Comparison of ENCODE assay signal across 21 mouse cellular contexts in genomic region chr17:46571005-46571404, GRCm38 (mm10). TPM values are rescaled to one million over a fixed set of nuclear protein-coding genes. Genes with fewer than 3 reads are reported as not detected.
A peak's percentile ranks its signal among the peaks of the same experiment; 100 is the strongest.
DNase-seq lines count a peak whose midpoint lies in the region; ATAC-seq and TF ChIP-seq lines count a peak whose summit lies in the region.
"Had no signal": no experiment of that assay in that cellular context is flagged by ENCODE, and none has a peak within 500 bp of the region (broad histone marks: within the 10 kb centered on the region; RNA-seq: fewer than 3 reads in every experiment).

No protein-coding gene starts in this region.

- no peaks in the 10 kb centered on the region for H3K27me3 ChIP-seq in intestine, embryonic 15.5 days (replicated peaks)
- no peaks in the 10 kb centered on the region for H3K27me3 ChIP-seq in intestine, embryonic 16.5 days (replicated peaks; ENCODE audit: control insufficient read depth, insufficient read depth, low read length)
- no peaks in the 10 kb centered on the region for H3K27me3 ChIP-seq in lung, postnatal 0 days (replicated peaks; ENCODE audit: insufficient read depth, low read length)
- H3K27me3 ChIP-seq in stomach, embryonic 16.5 days (ENCODE audit: control insufficient read depth, insufficient read depth, low read length), result no peaks in the 10 kb centered on the region
- H3K27me3 ChIP-seq: hindbrain, embryonic 13.5 days; midbrain, embryonic 12.5 days had no signal

- peak overlapping the region; percentile 43 for H3K27ac ChIP-seq in gastrocnemius, adult 2 months
- 0 out of 2 replicates have a peak overlapping the region, but pooled peaks have one; percentile 32 for H3K27ac ChIP-seq in intestine, embryonic 15.5 days
- H3K27ac ChIP-seq in intestine, embryonic 16.5 days (ENCODE audit: low read length), result no peak overlapping the region
- H3K27ac ChIP-seq in lung, postnatal 0 days (ENCODE audit: low read length), result 0 out of 2 replicates have a peak overlapping the region, but pooled peaks have one; percentile 16
- H3K27ac ChIP-seq in stomach, embryonic 16.5 days (ENCODE audit: low read length), result peak overlapping the region; percentile 68
- H3K27ac ChIP-seq: left cerebral cortex, adult 2 months; midbrain, embryonic 12.5 days had no signal

- intact Hi-C loops in gastrocnemius, adult 2 months (cut with DNase I), result no loop called here

- ATAC-seq in intestine, embryonic 15.5 days, result no peak
- ATAC-seq in intestine, embryonic 16.5 days, result no peak
- ATAC-seq in lung, postnatal 0 days, result peak; percentile 41
- no peak for ATAC-seq in stomach, embryonic 16.5 days (ENCODE audit: insufficient read depth, low FRiP score)
- no peak for ATAC-seq in frontal cortex, adult (ENCODE audit: low TSS enrichment)
- ATAC-seq: forebrain, embryonic 16.5 days; inflammation-experienced regulatory T-cells, adult 6 months had no signal

- no peak overlapping the region for H3K9ac ChIP-seq in intestine, embryonic 15.5 days
- H3K9ac ChIP-seq in intestine, embryonic 16.5 days (ENCODE audit: low read depth, low read length), result no peak overlapping the region
- H3K9ac ChIP-seq in lung, postnatal 0 days (replicated peaks; ENCODE audit: low read depth), result no peak overlapping the region
- no peak overlapping the region for H3K9ac ChIP-seq in stomach, embryonic 16.5 days (ENCODE audit: low read length)
- H3K9ac ChIP-seq: hindbrain, embryonic 13.5 days; midbrain, embryonic 12.5 days had no signal

- DNase-seq in gastrocnemius, adult 2 months, result no peak
- DNase-seq in gastrocnemius, postnatal 10 days, result no peak
- DNase-seq in lung, postnatal 0 days (ENCODE audit: low spot score), result no peak
- DNase-seq in lung, postnatal 10 days, result no peak
- DNase-seq: cerebellum, adult 18-20 months; kidney, postnatal 25 days; layer of hippocampus, adult 9-11 months; left cerebral cortex, postnatal 4 days; liver; retina, postnatal 1 day; thymus, postnatal 4 days had no signal

- H3K9me3 ChIP-seq in intestine, embryonic 15.5 days, result no peaks in the 10 kb centered on the region
- no peaks in the 10 kb centered on the region for H3K9me3 ChIP-seq in intestine, embryonic 16.5 days (ENCODE audit: control insufficient read depth, low read length)
- H3K9me3 ChIP-seq in lung, postnatal 0 days (ENCODE audit: low read length), result no peaks in the 10 kb centered on the region
- no peaks in the 10 kb centered on the region for H3K9me3 ChIP-seq in stomach, embryonic 16.5 days (replicated peaks; ENCODE audit: control insufficient read depth, low read length)
- H3K9me3 ChIP-seq: hindbrain, embryonic 13.5 days; midbrain, embryonic 12.5 days had no signal

- no peak for TF ChIP-seq CTCF in gastrocnemius, adult 2 months (IDR thresholded peaks at IDR 0.05)
- no peak for TF ChIP-seq CTCF in lung, postnatal 0 days (IDR thresholded peaks at IDR 0.05)

- H3K36me3 ChIP-seq in intestine, embryonic 15.5 days, result peaks cover 46% of the 10 kb centered on the region
- peaks cover 17% of the 10 kb centered on the region for H3K36me3 ChIP-seq in intestine, embryonic 16.5 days (ENCODE audit: control insufficient read depth, insufficient read depth, low read length)
- H3K36me3 ChIP-seq in lung, postnatal 0 days (ENCODE audit: insufficient read depth, low read length), result peaks cover 40% of the 10 kb centered on the region
- peaks cover 23% of the 10 kb centered on the region; the same call in 1 of the 2 replicates for H3K36me3 ChIP-seq in stomach, embryonic 16.5 days (ENCODE audit: control insufficient read depth, insufficient read depth, low read length)

- H3K4me2 ChIP-seq in intestine, embryonic 15.5 days (replicated peaks), result no peak overlapping the region
- no peak overlapping the region for H3K4me2 ChIP-seq in intestine, embryonic 16.5 days (ENCODE audit: low read depth, low read length)
- no peak overlapping the region for H3K4me2 ChIP-seq in lung, postnatal 0 days (replicated peaks; ENCODE audit: low read depth, low read length)
- no peak overlapping the region for H3K4me2 ChIP-seq in stomach, embryonic 16.5 days (ENCODE audit: low read depth, low read length)
- H3K4me2 ChIP-seq: hindbrain, embryonic 13.5 days; midbrain, embryonic 12.5 days had no signal

- no peaks in the 10 kb centered on the region for H3K4me1 ChIP-seq in intestine, embryonic 15.5 days (replicated peaks)
- H3K4me1 ChIP-seq in intestine, embryonic 16.5 days (ENCODE audit: control insufficient read depth, insufficient read depth, low read length), result no peaks in the 10 kb centered on the region
- no peaks in the 10 kb centered on the region for H3K4me1 ChIP-seq in lung, postnatal 0 days (ENCODE audit: insufficient read depth, low read depth, low read length)
- no peaks in the 10 kb centered on the region for H3K4me1 ChIP-seq in stomach, embryonic 16.5 days (ENCODE audit: control insufficient read depth, insufficient read depth, low read length)
- H3K4me1 ChIP-seq: hindbrain, embryonic 13.5 days; midbrain, embryonic 12.5 days had no signal

- peak overlapping the region; percentile 9; the same call in 1 of the 2 replicates for H3K4me3 ChIP-seq in gastrocnemius, adult 2 months
- H3K4me3 ChIP-seq in intestine, embryonic 15.5 days (replicated peaks), result no peak overlapping the region
- no peak overlapping the region for H3K4me3 ChIP-seq in intestine, embryonic 16.5 days (ENCODE audit: low read length)
- no peak overlapping the region for H3K4me3 ChIP-seq in lung, postnatal 0 days (ENCODE audit: low read depth, low read length)
- H3K4me3 ChIP-seq in stomach, embryonic 16.5 days (replicated peaks; ENCODE audit: low read length), result no peak overlapping the region
- H3K4me3 ChIP-seq: hindbrain, embryonic 13.5 days; left cerebral cortex, adult 2 months; midbrain, embryonic 12.5 days had no signal

- TF ChIP-seq EP300 in lung, postnatal 0 days (IDR thresholded peaks at IDR 0.05), result no peak

- WGBS in intestine, embryonic 15.5 days, result 84% methylated on average over 11 of the region's 11 CpGs
- WGBS in intestine, embryonic 16.5 days, result 84% methylated on average over 11 of the region's 11 CpGs
- WGBS in lung, postnatal 0 days, result 64% methylated on average over 11 of the region's 11 CpGs
- 83% methylated on average over 11 of the region's 11 CpGs for WGBS in stomach, embryonic 16.5 days

RNA-seq across cellular contexts. Expression of gene Srf, which starts 15.0 kb away (rescaled TPM):
- 10 to 100 TPM; 82.4 to 89.3 TPM for total RNA-seq in gastrocnemius, adult 2 months (2021)
- 10 to 100 TPM; 66.9 to 75.5 TPM for total RNA-seq in gastrocnemius, postnatal 10 days (2021)
- polyA plus RNA-seq in intestine, embryonic 15.5 days (2015; fragmentation: Nextera tagmentation; extraction: Ambion mirVana), result 7.6 and 8.9 TPM in 2 replicates
- 4.9 and 5.9 TPM in 2 replicates for polyA plus RNA-seq in intestine, embryonic 16.5 days (2015; fragmentation: Nextera tagmentation; extraction: Ambion mirVana)
- 5.1 and 5.6 TPM in 2 replicates for polyA plus RNA-seq in lung, postnatal 0 days (2015; fragmentation: Nextera tagmentation; extraction: Ambion mirVana)
- 7.0 and 8.9 TPM in 2 replicates for polyA plus RNA-seq in stomach, embryonic 16.5 days (2015; fragmentation: Nextera tagmentation; extraction: Ambion mirVana)

RNA-seq across cellular contexts. Expression of gene Cul9, which starts 24.8 kb away (rescaled TPM):
- 10 to 100 TPM; 13.8 to 15.5 TPM for total RNA-seq in gastrocnemius, adult 2 months (2021)
- total RNA-seq in gastrocnemius, postnatal 10 days (2021), result 10 to 100 TPM; 11.3 to 11.5 TPM
- 2.8 and 3.4 TPM in 2 replicates for polyA plus RNA-seq in intestine, embryonic 15.5 days (2015; fragmentation: Nextera tagmentation; extraction: Ambion mirVana)
- polyA plus RNA-seq in intestine, embryonic 16.5 days (2015; fragmentation: Nextera tagmentation; extraction: Ambion mirVana), result 2.8 and 3.0 TPM in 2 replicates
- polyA plus RNA-seq in lung, postnatal 0 days (2015; fragmentation: Nextera tagmentation; extraction: Ambion mirVana), result 3.5 and 3.8 TPM in 2 replicates
- polyA plus RNA-seq in stomach, embryonic 16.5 days (2015; fragmentation: Nextera tagmentation; extraction: Ambion mirVana), result 3.2 and 4.0 TPM in 2 replicates

RNA-seq across cellular contexts. Expression of gene Ptk7, which starts 58.3 kb away (rescaled TPM):
- total RNA-seq in gastrocnemius, adult 2 months (2021), result under 1 TPM; 0.28 to 0.78 TPM
- 10 to 100 TPM; 12.6 to 19.3 TPM for total RNA-seq in gastrocnemius, postnatal 10 days (2021)
- 61.8 and 66.2 TPM in 2 replicates for polyA plus RNA-seq in intestine, embryonic 15.5 days (2015; fragmentation: Nextera tagmentation; extraction: Ambion mirVana)
- polyA plus RNA-seq in intestine, embryonic 16.5 days (2015; fragmentation: Nextera tagmentation; extraction: Ambion mirVana), result 53.2 and 54.4 TPM in 2 replicates
- 73.2 and 75.8 TPM in 2 replicates for polyA plus RNA-seq in lung, postnatal 0 days (2015; fragmentation: Nextera tagmentation; extraction: Ambion mirVana)
- polyA plus RNA-seq in stomach, embryonic 16.5 days (2015; fragmentation: Nextera tagmentation; extraction: Ambion mirVana), result 93.9 and 94.9 TPM in 2 replicates
- total RNA-seq: monocyte, adult 5-6 weeks had no signal
- polyA plus RNA-seq: inflammation-experienced regulatory T-cells, adult 6 months had no signal
